8 mouse cellular contexts compared by ENCODE assay signal in the genomic region with DNA sequence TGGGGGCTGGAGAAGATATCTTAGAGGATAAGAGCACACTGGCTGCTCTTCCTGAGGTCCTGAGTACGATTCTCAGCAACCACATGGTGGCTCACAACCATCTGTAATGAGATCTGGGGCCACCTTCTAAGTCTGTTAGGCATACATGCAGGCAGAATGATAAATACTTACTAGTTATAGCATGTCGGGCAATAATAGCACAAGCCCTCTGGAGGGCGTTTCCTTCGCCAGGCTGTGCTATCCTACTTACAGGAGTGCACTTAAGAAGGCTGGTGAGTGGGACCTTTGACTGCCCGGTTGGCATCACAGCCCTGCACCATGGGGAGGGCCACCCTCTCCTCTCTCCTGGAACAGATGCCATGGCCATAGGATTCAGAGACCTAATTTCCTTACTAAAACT.
A peak's percentile ranks its signal among the peaks of the same experiment; 100 is the strongest.
DNase-seq lines count a peak whose midpoint lies in the region; ATAC-seq lines count a peak whose summit lies in the region.

No protein-coding gene starts in this region.

- peak; percentile 59 for DNase-seq in layer of hippocampus, adult 9-11 months
- DNase-seq in layer of hippocampus, postnatal 25 days (ENCODE audit: extremely low spot score in 1 of 2, low spot score in 1 of 2) = no peak
- peak; percentile 42 for DNase-seq in c-Kit-negative CD71-positive TER-119-positive erythroid progenitor cells, embryonic 14.5 days (ENCODE audit: low read depth, low spot score)
- peak; percentile 52 for DNase-seq in neural tube, embryonic 10.5 days (ENCODE audit: extremely low spot score, low spot score)
- peak; percentile 71 for DNase-seq in thymus, postnatal 4 days

- peak overlapping the region; percentile 66 for H3K4me2 ChIP-seq in forebrain, embryonic 15.5 days (replicated peaks)
- peak overlapping the region; percentile 75 for H3K4me2 ChIP-seq in intestine, embryonic 15.5 days (replicated peaks)
- H3K4me2 ChIP-seq in liver, embryonic 15.5 days = peak overlapping the region; percentile 92

- peaks cover 32% of the 10 kb centered on the region for H3K4me1 ChIP-seq in forebrain, embryonic 15.5 days
- peaks cover 5% of the 10 kb centered on the region; the same call in 1 of the 2 replicates for H3K4me1 ChIP-seq in intestine, embryonic 15.5 days (replicated peaks)
- H3K4me1 ChIP-seq in liver, embryonic 15.5 days (replicated peaks) = peaks cover 31% of the 10 kb centered on the region

- H3K36me3 ChIP-seq in forebrain, embryonic 15.5 days = no peaks in the 10 kb centered on the region
- peaks cover 4% of the 10 kb centered on the region; the same call in 1 of the 2 replicates for H3K36me3 ChIP-seq in intestine, embryonic 15.5 days
- H3K36me3 ChIP-seq in liver, embryonic 15.5 days (replicated peaks) = no peaks in the 10 kb centered on the region

- under 1% methylated on average over 5 of the region's 5 CpGs for WGBS in forebrain, embryonic 15.5 days
- WGBS in intestine, embryonic 15.5 days = 2% methylated on average over 5 of the region's 5 CpGs
- under 1% methylated on average over 5 of the region's 5 CpGs for WGBS in liver, embryonic 15.5 days (ENCODE audit: insufficient replicate concordance)

- H3K9me3 ChIP-seq in forebrain, embryonic 15.5 days = no peaks in the 10 kb centered on the region
- no peaks in the 10 kb centered on the region for H3K9me3 ChIP-seq in intestine, embryonic 15.5 days
- no peaks in the 10 kb centered on the region for H3K9me3 ChIP-seq in liver, embryonic 15.5 days (replicated peaks)

- peak; percentile 33 for ATAC-seq in forebrain, embryonic 15.5 days (replicated peaks)
- ATAC-seq in intestine, embryonic 15.5 days = peak; percentile 27; the same call in 1 of the 2 replicates
- ATAC-seq in liver, embryonic 15.5 days (ENCODE audit: insufficient read depth) = peak; percentile 25

- peak overlapping the region; percentile 98 for H3K27ac ChIP-seq in forebrain, embryonic 15.5 days (replicated peaks)
- H3K27ac ChIP-seq in intestine, embryonic 15.5 days = peak overlapping the region; percentile 98
- H3K27ac ChIP-seq in liver, embryonic 15.5 days (replicated peaks) = peak overlapping the region; percentile 97

- H3K27me3 ChIP-seq in forebrain, embryonic 15.5 days = no peaks in the 10 kb centered on the region
- H3K27me3 ChIP-seq in intestine, embryonic 15.5 days (replicated peaks) = no peaks in the 10 kb centered on the region
- peaks cover 4% of the 10 kb centered on the region; the same call in 1 of the 2 replicates for H3K27me3 ChIP-seq in liver, embryonic 15.5 days

- H3K9ac ChIP-seq in forebrain, embryonic 15.5 days (replicated peaks) = peak overlapping the region; percentile 94
- peak overlapping the region; percentile 91 for H3K9ac ChIP-seq in intestine, embryonic 15.5 days
- H3K9ac ChIP-seq in liver, embryonic 15.5 days = peak overlapping the region; percentile 92

- H3K4me3 ChIP-seq in forebrain, embryonic 15.5 days = peak overlapping the region; percentile 85
- peak overlapping the region; percentile 71 for H3K4me3 ChIP-seq in intestine, embryonic 15.5 days (replicated peaks)
- peak overlapping the region; percentile 88 for H3K4me3 ChIP-seq in liver, embryonic 15.5 days (replicated peaks)

Comparison
In these comparisons a context has a peak if more than half of its experiments do, and no peak if none do; other contexts are left out.
1. DNase-seq: peak in layer of hippocampus, adult 9-11 months (single experiment), c-Kit-negative CD71-positive TER-119-positive erythroid progenitor cells, embryonic 14.5 days (single experiment), neural tube, embryonic 10.5 days (single experiment) and thymus, postnatal 4 days (single experiment); none in layer of hippocampus, postnatal 25 days (0 of 2).
2. Peak in every context shown above with its lines, with median percentiles within 50 percentile points of each other: ATAC-seq, H3K27ac ChIP-seq, H3K4me2 ChIP-seq, H3K4me3 ChIP-seq and H3K9ac ChIP-seq.